Mouse (Mus musculus) embryonic facial prominence, embryonic 15.5 days (tissue): ENCODE data around the gene Kcnmb4. TPM values are rescaled to one million over a fixed set of nuclear protein-coding genes. Genes with fewer than 3 reads are reported as not detected.

ENCODE experiments used
- ATAC-seq: fragments of 200-750 bp; cut with Nextera tagmentation; 2 replicates; pipeline ENCODE4 v1.8.0; 2017; ENCODE audit warnings: low read depth, moderate TSS enrichment; ENCODE audit not compliant: insufficient number of reproducible peaks, low FRiP score, low TSS enrichment
- H3K27ac ChIP-seq: fragments of 300-500 bp; sonication (generic); replicated peaks from 2 replicates; pipeline ENCODE4 v1.5.1; 2015; ENCODE audit warnings: mild to moderate bottlenecking, inconsistent platforms
- H3K27me3 ChIP-seq: fragments of 300-500 bp; sonication (generic); 2 replicates; pipeline ENCODE4 v1.6.1; 2015; ENCODE audit warnings: inconsistent platforms
- H3K36me3 ChIP-seq: fragments of 300-500 bp; sonication (generic); 2 replicates; pipeline ENCODE4 v1.6.1; 2015; ENCODE audit warnings: mild to moderate bottlenecking, inconsistent platforms
- H3K4me1 ChIP-seq: fragments of 300-500 bp; sonication (generic); 2 replicates; pipeline ENCODE4 v1.6.1; 2015; ENCODE audit warnings: inconsistent platforms
- H3K4me2 ChIP-seq: fragments of 300-500 bp; sonication (generic); replicated peaks from 2 replicates; pipeline ENCODE4 v1.6.1; 2015; ENCODE audit warnings: mild to moderate bottlenecking, inconsistent platforms
- H3K4me3 ChIP-seq: fragments of 300-500 bp; sonication (generic); replicated peaks from 2 replicates; pipeline ENCODE4 v1.5.1; 2015; ENCODE audit warnings: mild to moderate bottlenecking, inconsistent platforms
- H3K9ac ChIP-seq: fragments of 300-500 bp; sonication (generic); 2 replicates; pipeline ENCODE4 v1.6.1; 2015; ENCODE audit warnings: inconsistent platforms
- H3K9me3 ChIP-seq: fragments of 300-500 bp; sonication (generic); replicated peaks from 2 replicates; pipeline ENCODE4 v1.6.1; 2016; ENCODE audit warnings: inconsistent platforms
- WGBS: fragments of 180-500 bp; shearing (Covaris S2); methylation state at CpG from one replicate; pipeline ENCODE4 v1.1.7; 2015; 5-methylcytosine and 5-hydroxymethylcytosine counted together
- polyA plus RNA-seq: library from polyadenylated mRNA; unstranded; fragments of >200 nt; fragmentation: Nextera tagmentation; extraction: Ambion mirVana; gene quantifications from 2 replicates; pipeline ENCODE4 v1.2.1, GENCODE M21; 2015

Gene Kcnmb4
- polyA plus RNA-seq, 1 experiment from 2014 or later: 9.8 TPM

- Histone ChIP-seq H3K4me2 (no peak overlapping the region), H3K4me1 (no peaks in the 10 kb centered on the region), H3K27ac (no peak overlapping the region), H3K4me3 (no peak overlapping the region), H3K27me3 (no peaks in the 10 kb centered on the region), H3K9ac (no peak overlapping the region), H3K9me3 (no peaks in the 10 kb centered on the region), H3K36me3 (no peaks in the 10 kb centered on the region)
- WGBS: 73% methylated on average over 6 of the region's 6 CpGs
- ATAC-seq: no peak
Observed at GRCm38 (mm10) chr10:116402742-116403425, 70.8 kb downstream of the Kcnmb4 start.

DNA sequence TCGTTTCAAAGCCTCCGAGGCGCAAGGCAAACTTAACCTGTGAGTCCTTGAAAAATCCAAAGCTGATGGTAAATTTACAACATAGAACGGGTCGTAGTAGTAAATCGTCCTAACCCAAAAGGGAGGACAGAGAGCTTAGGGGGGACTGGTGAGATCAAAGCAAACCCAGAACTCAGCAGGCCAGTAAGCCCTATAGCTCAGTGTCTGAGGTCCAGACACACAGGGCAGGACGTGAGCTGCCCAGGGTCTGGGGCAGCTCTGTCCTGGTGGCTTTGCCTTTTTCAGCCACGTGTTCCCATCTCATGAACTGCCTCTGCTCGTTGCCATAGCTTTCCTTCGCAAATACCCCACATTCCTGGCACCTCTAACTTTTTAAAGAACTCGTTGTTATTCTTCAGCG lies 75.7 kb downstream of the Kcnmb4 start:
- H3K27ac ChIP-seq: no peak overlapping the region
- no peak overlapping the region for H3K4me3 ChIP-seq
- ATAC-seq: no peak
- 53% methylated on average over 12 of the region's 12 CpGs for WGBS
- no peaks in the 10 kb centered on the region for H3K27me3 ChIP-seq
- H3K4me1 ChIP-seq: peaks cover 13% of the 10 kb centered on the region
- H3K36me3 ChIP-seq: no peaks in the 10 kb centered on the region
- no peak overlapping the region for H3K9ac ChIP-seq
- no peaks in the 10 kb centered on the region for H3K9me3 ChIP-seq
- peak overlapping the region; percentile 19; the same call in 1 of the 2 replicates for H3K4me2 ChIP-seq

GRCm38 (mm10) chr10:116397573-116397972 lies 76.1 kb downstream of the Kcnmb4 start:
- no peaks in the 10 kb centered on the region for H3K27me3 ChIP-seq
- no peak for ATAC-seq
- no peak overlapping the region for H3K27ac ChIP-seq
- no peak overlapping the region for H3K9ac ChIP-seq
- peaks cover 13% of the 10 kb centered on the region for H3K4me1 ChIP-seq
- H3K4me2 ChIP-seq: peak overlapping the region; percentile 19; the same call in 1 of the 2 replicates
- 36% methylated on average over 14 of the region's 14 CpGs for WGBS
- no peaks in the 10 kb centered on the region for H3K36me3 ChIP-seq
- H3K4me3 ChIP-seq: no peak overlapping the region; the same call in 1 of the 2 replicates
- no peaks in the 10 kb centered on the region for H3K9me3 ChIP-seq

DNA sequence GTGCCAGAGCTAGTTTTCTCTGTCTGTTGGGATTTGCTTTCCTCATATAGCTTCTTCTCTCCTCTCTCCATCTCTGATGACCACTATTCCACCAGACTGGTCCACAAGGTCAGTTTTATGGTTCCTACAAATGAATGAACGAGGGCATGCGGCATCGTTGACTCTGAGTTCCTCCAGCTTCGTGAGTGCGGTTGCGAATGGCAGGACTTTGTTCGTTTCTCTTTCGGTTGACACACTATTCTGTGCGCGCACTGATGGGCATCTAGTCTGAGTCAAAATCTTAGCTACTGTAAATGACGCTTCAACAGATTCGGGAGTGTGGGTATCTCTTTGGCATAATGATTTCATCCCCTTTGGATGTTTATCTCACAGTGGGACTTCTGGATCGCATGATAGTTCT lies 76.7 kb downstream of the Kcnmb4 start:
- WGBS: 85% methylated on average over 13 of the region's 13 CpGs
- Histone ChIP-seq H3K27me3 (no peaks in the 10 kb centered on the region), H3K9ac (no peak overlapping the region), H3K4me1 (peaks cover 13% of the 10 kb centered on the region), H3K9me3 (no peaks in the 10 kb centered on the region), H3K27ac (no peak overlapping the region), H3K36me3 (no peaks in the 10 kb centered on the region), H3K4me3 (no peak overlapping the region), H3K4me2 (no peak overlapping the region)
- no peak for ATAC-seq

DNA sequence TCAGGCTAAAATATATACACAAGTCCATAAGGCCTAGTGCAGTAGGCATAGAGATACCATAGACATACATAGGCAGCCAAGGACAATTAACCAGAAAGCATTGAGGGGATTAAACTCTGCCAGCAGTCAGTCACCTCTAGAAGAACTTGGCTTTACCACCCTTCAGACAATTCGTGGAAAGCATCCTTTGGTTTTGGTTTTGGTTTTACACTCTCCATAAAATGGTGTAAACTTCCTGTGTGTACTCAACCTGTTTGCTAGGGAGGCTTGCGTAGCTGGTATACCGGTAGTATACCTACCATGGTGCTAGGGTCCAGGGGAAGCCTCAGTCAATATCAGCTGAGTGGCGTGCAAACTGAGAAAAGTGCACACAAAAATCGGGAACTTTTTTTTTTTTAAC lies 77.4 kb downstream of the Kcnmb4 start:
- H3K9ac ChIP-seq: no peak overlapping the region
- H3K4me2 ChIP-seq: no peak overlapping the region
- H3K36me3 ChIP-seq: no peaks in the 10 kb centered on the region
- 77% methylated on average over 5 of the region's 5 CpGs for WGBS
- peaks cover 13% of the 10 kb centered on the region for H3K4me1 ChIP-seq
- no peaks in the 10 kb centered on the region for H3K9me3 ChIP-seq
- no peak overlapping the region for H3K4me3 ChIP-seq
- no peak for ATAC-seq
- no peaks in the 10 kb centered on the region for H3K27me3 ChIP-seq
- no peak overlapping the region for H3K27ac ChIP-seq

GRCm38 (mm10) chr10:116394585-116394984 lies 79.1 kb downstream of the Kcnmb4 start:
- ATAC-seq: peak; percentile 63
- 13% methylated on average over 4 of the region's 4 CpGs for WGBS
- peaks cover 13% of the 10 kb centered on the region for H3K4me1 ChIP-seq
- H3K27me3 ChIP-seq: no peaks in the 10 kb centered on the region
- no peak overlapping the region for H3K9ac ChIP-seq
- H3K36me3 ChIP-seq: no peaks in the 10 kb centered on the region
- no peak overlapping the region for H3K4me2 ChIP-seq
- no peak overlapping the region; the same call in 1 of the 2 replicates for H3K27ac ChIP-seq
- H3K9me3 ChIP-seq: no peaks in the 10 kb centered on the region
- no peak overlapping the region for H3K4me3 ChIP-seq

GRCm38 (mm10) chr10:116393790-116394475 lies 79.7 kb downstream of the Kcnmb4 start:
- no peak overlapping the region for H3K9ac ChIP-seq
- H3K4me3 ChIP-seq: no peak overlapping the region
- no peak overlapping the region for H3K4me2 ChIP-seq
- no peak for ATAC-seq
- H3K9me3 ChIP-seq: no peaks in the 10 kb centered on the region
- H3K27me3 ChIP-seq: no peaks in the 10 kb centered on the region
- 46% methylated on average over 9 of the region's 9 CpGs for WGBS
- no peaks in the 10 kb centered on the region for H3K36me3 ChIP-seq
- peak overlapping the region; percentile 34; the same call in 1 of the 2 replicates for H3K27ac ChIP-seq
- peaks cover 13% of the 10 kb centered on the region for H3K4me1 ChIP-seq

GRCm38 (mm10) chr10:116388840-116389239 lies 84.8 kb downstream of the Kcnmb4 start:
- Histone ChIP-seq H3K4me1 (peaks cover 15% of the 10 kb centered on the region), H3K27me3 (no peaks in the 10 kb centered on the region), H3K36me3 (no peaks in the 10 kb centered on the region), H3K9ac (no peak overlapping the region), H3K4me2 (no peak overlapping the region), H3K9me3 (no peaks in the 10 kb centered on the region), H3K4me3 (no peak overlapping the region), H3K27ac (no peak overlapping the region)
- 66% methylated on average over 6 of the region's 6 CpGs for WGBS
- no peak for ATAC-seq

DNA sequence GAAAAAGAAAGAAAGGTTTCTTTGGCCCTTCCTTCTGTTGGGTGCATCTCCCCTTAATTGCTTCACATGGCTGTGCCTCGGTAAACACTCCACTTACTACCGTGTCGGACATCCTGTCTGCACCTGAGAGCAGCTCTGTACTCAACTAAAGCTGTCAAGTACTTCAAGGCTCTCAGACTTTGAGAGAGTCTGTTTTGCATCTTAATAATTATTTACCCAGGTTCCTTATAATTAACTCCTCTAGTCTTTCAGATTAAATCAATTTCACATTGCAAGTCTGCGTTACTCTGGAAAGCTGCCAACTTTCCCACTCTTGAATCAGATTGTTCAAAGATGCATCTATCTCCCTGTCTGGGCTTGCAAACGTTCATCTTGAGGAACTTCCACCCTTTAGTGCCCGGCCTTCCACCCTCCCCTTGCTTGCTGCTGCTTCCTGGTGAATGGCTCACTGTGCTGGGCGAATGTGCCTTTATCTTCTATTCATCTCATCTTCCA lies 87.2 kb downstream of the Kcnmb4 start:
- Histone ChIP-seq H3K27me3 (no peaks in the 10 kb centered on the region), H3K4me2 (no peak overlapping the region), H3K9me3 (no peaks in the 10 kb centered on the region), H3K36me3 (no peaks in the 10 kb centered on the region), H3K4me1 (peaks cover 11% of the 10 kb centered on the region), H3K9ac (no peak overlapping the region), H3K4me3 (no peak overlapping the region), H3K27ac (no peak overlapping the region)
- WGBS: 17% methylated on average over 7 of the region's 7 CpGs
- ATAC-seq: no peak

DNA sequence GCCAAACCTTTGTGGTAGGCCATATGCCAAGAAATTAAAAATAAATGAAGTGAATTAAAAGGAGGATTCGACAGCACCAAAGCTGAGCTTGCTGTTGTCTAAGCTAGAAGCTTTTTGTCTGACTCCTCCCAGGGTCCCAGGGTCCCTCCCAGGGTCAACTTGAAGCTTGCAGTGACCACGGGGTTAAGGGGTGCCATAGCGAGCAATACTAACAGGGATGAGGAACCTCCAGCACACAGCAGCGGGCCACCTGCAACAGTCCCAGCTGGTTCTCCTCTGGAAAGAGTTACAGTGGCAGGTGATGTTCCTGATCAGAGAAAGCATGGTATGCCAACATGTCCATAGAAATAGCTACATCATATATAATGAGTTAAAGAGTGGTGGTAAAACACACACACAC lies 89.3 kb downstream of the Kcnmb4 start:
- no peak for ATAC-seq
- Histone ChIP-seq H3K27ac (no peak overlapping the region), H3K4me2 (no peak overlapping the region), H3K9ac (no peak overlapping the region), H3K36me3 (no peaks in the 10 kb centered on the region), H3K27me3 (no peaks in the 10 kb centered on the region), H3K4me3 (no peak overlapping the region), H3K4me1 (peaks cover 11% of the 10 kb centered on the region), H3K9me3 (no peaks in the 10 kb centered on the region)
- 72% methylated on average over 4 of the region's 4 CpGs for WGBS

GRCm38 (mm10) chr10:116382826-116383685 lies 90.6 kb downstream of the Kcnmb4 start:
- no peak overlapping the region for H3K9ac ChIP-seq
- no peaks in the 10 kb centered on the region for H3K27me3 ChIP-seq
- no peak overlapping the region for H3K4me3 ChIP-seq
- H3K9me3 ChIP-seq: no peaks in the 10 kb centered on the region
- no peaks in the 10 kb centered on the region for H3K36me3 ChIP-seq
- H3K27ac ChIP-seq: no peak overlapping the region
- peaks cover 11% of the 10 kb centered on the region for H3K4me1 ChIP-seq
- WGBS: 63% methylated on average over 13 of the region's 13 CpGs
- no peak overlapping the region for H3K4me2 ChIP-seq
- no peak for ATAC-seq
